Mouse (Mus musculus): ENCODE data around the gene Slit3.

Slit3 gene

DNA sequence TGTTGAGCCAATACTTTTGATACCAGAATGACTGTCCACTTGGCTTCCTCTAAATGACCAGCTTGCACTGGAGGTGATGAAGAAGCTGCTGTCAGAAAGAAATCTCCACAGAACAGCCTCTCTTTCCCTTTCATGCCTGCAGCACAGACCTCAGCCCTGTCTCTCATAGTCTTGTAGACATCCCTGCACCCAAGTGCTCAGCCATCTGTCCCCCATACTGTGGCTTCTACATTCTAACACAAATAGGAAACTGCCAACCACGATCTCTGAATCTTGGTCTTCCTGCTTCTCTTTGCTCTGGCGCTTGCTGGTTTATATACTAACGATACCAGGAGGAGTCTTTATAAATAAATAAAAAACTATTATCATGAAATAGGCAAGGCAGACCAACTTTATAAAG, 184.9 kb downstream of the Slit3 start:
- no peak for TF ChIP-seq CTCF (conservative IDR thresholded peaks at IDR 0.05; ENCODE audit: low read length)
- TF ChIP-seq NANOG (IDR thresholded peaks at IDR 0.05; ENCODE audit: borderline replicate concordance, low read length): no peak
- no peak for TF ChIP-seq POU5F1 (IDR thresholded peaks at IDR 0.05; ENCODE audit: borderline replicate concordance, low read length)
- Histone ChIP-seq H3K4me1 (replicated peaks; ENCODE audit: low read depth, low read length) (peaks cover 14% of the 10 kb centered on the region; the same call in 1 of the 2 replicates), H3K4me3 (replicated peaks; ENCODE audit: low read length) (no peak overlapping the region), H3K9me3 (ENCODE audit: low read length) (no peaks in the 10 kb centered on the region; the same call in 1 of the 2 replicates), H3K36me3 (ENCODE audit: insufficient read depth, low read length) (no peaks in the 10 kb centered on the region), H3K27me3 (ENCODE audit: insufficient read depth, low read length) (0 out of 2 replicates have a peak, but pooled peaks cover 10% of the 10 kb centered on the region)

- peaks cover 12% of the 10 kb centered on the region; the same call in 1 of the 2 replicates for H3K4me1 ChIP-seq (replicated peaks; ENCODE audit: low read depth, low read length)
- no peaks in the 10 kb centered on the region; the same call in 1 of the 2 replicates for H3K9me3 ChIP-seq (ENCODE audit: low read length)
- H3K4me3 ChIP-seq (replicated peaks; ENCODE audit: low read length): no peak overlapping the region
- no peak for TF ChIP-seq NANOG (IDR thresholded peaks at IDR 0.05; ENCODE audit: borderline replicate concordance, low read length)
- no peak for TF ChIP-seq POU5F1 (IDR thresholded peaks at IDR 0.05; ENCODE audit: borderline replicate concordance, low read length)
- H3K27me3 ChIP-seq (ENCODE audit: insufficient read depth, low read length): peaks cover 10% of the 10 kb centered on the region; the same call in 1 of the 2 replicates
- H3K36me3 ChIP-seq (ENCODE audit: insufficient read depth, low read length): no peaks in the 10 kb centered on the region
Measured at GRCm38 (mm10) chr11:35306922-35307321, 185.9 kb downstream of the Slit3 start.

GRCm38 (mm10) chr11:35307992-35308391, 187.0 kb downstream of the Slit3 start:
- no peaks in the 10 kb centered on the region; the same call in 1 of the 2 replicates for H3K9me3 ChIP-seq (ENCODE audit: low read length)
- TF ChIP-seq NANOG (IDR thresholded peaks at IDR 0.05; ENCODE audit: borderline replicate concordance, low read length): no peak
- no peak for TF ChIP-seq CTCF (conservative IDR thresholded peaks at IDR 0.05; ENCODE audit: low read length)
- TF ChIP-seq POU5F1 (IDR thresholded peaks at IDR 0.05; ENCODE audit: borderline replicate concordance, low read length): no peak
- H3K27me3 ChIP-seq (ENCODE audit: insufficient read depth, low read length): peaks cover 13% of the 10 kb centered on the region; the same call in 1 of the 2 replicates

GRCm38 (mm10) chr11:35315449-35316028, 194.5 kb downstream of the Slit3 start:
- H3K4me1 ChIP-seq (replicated peaks; ENCODE audit: low read depth, low read length): no peaks in the 10 kb centered on the region; the same call in 1 of the 2 replicates
- H3K27me3 ChIP-seq (ENCODE audit: insufficient read depth, low read length): peaks cover 19% of the 10 kb centered on the region
- TF ChIP-seq NANOG (IDR thresholded peaks at IDR 0.05; ENCODE audit: borderline replicate concordance, low read length): no peak
- TF ChIP-seq CTCF (conservative IDR thresholded peaks at IDR 0.05; ENCODE audit: low read length): no peak
- TF ChIP-seq POU5F1 (IDR thresholded peaks at IDR 0.05; ENCODE audit: borderline replicate concordance, low read length): no peak
- no peaks in the 10 kb centered on the region for H3K36me3 ChIP-seq (ENCODE audit: insufficient read depth, low read length)
- no peak overlapping the region for H3K4me3 ChIP-seq (replicated peaks; ENCODE audit: low read length)
- 0 out of 2 replicates have a peak, but pooled peaks cover 3% of the 10 kb centered on the region for H3K9me3 ChIP-seq (ENCODE audit: low read length)

More at GRCm38 (mm10) chr11:35307992-35308391, 187.0 kb downstream of the Slit3 start:
- peaks cover 1% of the 10 kb centered on the region; the same call in 1 of the 2 replicates for H3K4me1 ChIP-seq (replicated peaks; ENCODE audit: low read depth, low read length)
- H3K4me3 ChIP-seq (replicated peaks; ENCODE audit: low read length): no peak overlapping the region
- no peaks in the 10 kb centered on the region for H3K36me3 ChIP-seq (ENCODE audit: insufficient read depth, low read length)

- 0 out of 2 replicates have a peak, but pooled peaks cover 3% of the 10 kb centered on the region for H3K9me3 ChIP-seq (ENCODE audit: low read length)
- H3K27me3 ChIP-seq (ENCODE audit: insufficient read depth, low read length): peaks cover 30% of the 10 kb centered on the region
- TF ChIP-seq POU5F1 (IDR thresholded peaks at IDR 0.05; ENCODE audit: borderline replicate concordance, low read length) (no peak), CTCF (conservative IDR thresholded peaks at IDR 0.05; ENCODE audit: low read length) (no peak), NANOG (IDR thresholded peaks at IDR 0.05; ENCODE audit: borderline replicate concordance, low read length) (no peak)
- H3K36me3 ChIP-seq (ENCODE audit: insufficient read depth, low read length): no peaks in the 10 kb centered on the region
- no peaks in the 10 kb centered on the region; the same call in 1 of the 2 replicates for H3K4me1 ChIP-seq (replicated peaks; ENCODE audit: low read depth, low read length)
- H3K4me3 ChIP-seq (replicated peaks; ENCODE audit: low read length): no peak overlapping the region
Measured at GRCm38 (mm10) chr11:35317221-35317620, 196.2 kb downstream of the Slit3 start.

DNA sequence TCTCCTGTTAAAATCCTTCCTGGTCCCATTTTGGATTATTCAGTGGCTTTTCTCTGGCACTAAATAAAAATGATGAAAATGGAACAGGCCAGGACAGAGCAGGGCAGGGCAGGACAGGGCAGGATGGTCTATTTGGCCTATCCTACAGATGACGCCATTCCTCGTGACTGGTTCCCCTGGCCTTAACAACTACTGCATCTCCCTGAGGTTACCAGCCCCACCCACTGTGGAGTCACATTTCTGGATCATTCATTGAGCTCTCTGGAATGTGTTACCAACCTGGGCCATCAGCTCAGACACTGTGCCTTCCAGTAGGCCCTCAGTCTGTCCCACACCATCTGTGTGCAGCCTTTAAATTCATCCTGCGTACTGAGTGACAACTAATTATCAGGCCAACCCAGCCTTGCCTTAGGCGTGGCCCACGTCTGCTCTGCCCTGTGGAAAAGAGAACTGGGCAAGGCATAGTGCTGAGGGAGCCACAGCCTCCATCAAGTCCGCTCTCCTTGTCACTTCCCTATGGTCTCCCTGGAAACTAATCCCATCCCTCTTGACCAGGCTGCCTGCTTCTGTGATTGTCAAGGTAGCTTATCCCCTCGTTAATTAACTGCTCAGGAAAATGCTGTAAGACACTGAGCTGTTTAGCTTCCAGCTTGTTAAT, 196.9 kb downstream of the Slit3 start:
- Histone ChIP-seq H3K4me1 (replicated peaks; ENCODE audit: low read depth, low read length) (no peaks in the 10 kb centered on the region), H3K27me3 (ENCODE audit: insufficient read depth, low read length) (peaks cover 34% of the 10 kb centered on the region), H3K9me3 (ENCODE audit: low read length) (0 out of 2 replicates have a peak, but pooled peaks cover 7% of the 10 kb centered on the region), H3K4me3 (replicated peaks; ENCODE audit: low read length) (no peak overlapping the region), H3K36me3 (ENCODE audit: insufficient read depth, low read length) (no peaks in the 10 kb centered on the region)
- TF ChIP-seq CTCF (conservative IDR thresholded peaks at IDR 0.05; ENCODE audit: low read length) (no peak), POU5F1 (IDR thresholded peaks at IDR 0.05; ENCODE audit: borderline replicate concordance, low read length) (no peak), NANOG (IDR thresholded peaks at IDR 0.05; ENCODE audit: borderline replicate concordance, low read length) (no peak)

DNA sequence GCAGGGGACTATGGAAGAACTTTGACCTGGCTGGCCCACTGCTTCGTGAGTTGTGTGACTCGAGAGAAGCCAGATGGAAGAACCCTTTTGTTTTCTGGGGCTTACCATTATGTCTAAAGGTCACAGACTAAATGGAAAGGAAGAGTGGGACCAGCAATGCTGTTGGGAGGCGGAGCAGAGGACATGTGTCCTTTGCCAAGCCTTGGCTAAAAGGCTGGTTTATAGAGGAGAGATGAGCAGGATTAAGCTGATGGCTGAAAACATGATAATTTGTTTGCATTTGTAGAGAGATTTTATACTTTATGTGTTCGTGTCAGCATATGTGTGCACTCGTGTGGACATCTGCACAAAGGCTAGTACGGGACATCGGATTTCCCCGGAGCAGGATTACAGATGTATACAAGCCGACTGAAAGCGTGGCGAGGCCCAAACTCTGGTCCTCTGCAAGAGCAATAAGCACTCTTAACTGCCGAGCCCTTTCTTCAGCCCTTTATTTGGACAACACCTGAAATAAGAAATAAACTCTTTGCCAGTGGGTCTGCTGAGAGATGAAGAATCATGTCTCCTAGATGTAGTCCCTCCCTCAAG, 197.5 kb downstream of the Slit3 start:
- Histone ChIP-seq H3K9me3 (ENCODE audit: low read length) (0 out of 2 replicates have a peak, but pooled peaks cover 7% of the 10 kb centered on the region), H3K36me3 (ENCODE audit: insufficient read depth, low read length) (no peaks in the 10 kb centered on the region), H3K4me3 (replicated peaks; ENCODE audit: low read length) (no peak overlapping the region), H3K27me3 (ENCODE audit: insufficient read depth, low read length) (peaks cover 40% of the 10 kb centered on the region), H3K4me1 (replicated peaks; ENCODE audit: low read depth, low read length) (no peaks in the 10 kb centered on the region)
- no peak for TF ChIP-seq CTCF (conservative IDR thresholded peaks at IDR 0.05; ENCODE audit: low read length)
- no peak for TF ChIP-seq POU5F1 (IDR thresholded peaks at IDR 0.05; ENCODE audit: borderline replicate concordance, low read length)
- no peak for TF ChIP-seq NANOG (IDR thresholded peaks at IDR 0.05; ENCODE audit: borderline replicate concordance, low read length)

GRCm38 (mm10) chr11:35320518-35320917, 199.5 kb downstream of the Slit3 start:
- TF ChIP-seq POU5F1 (IDR thresholded peaks at IDR 0.05; ENCODE audit: borderline replicate concordance, low read length): no peak
- TF ChIP-seq CTCF (conservative IDR thresholded peaks at IDR 0.05; ENCODE audit: low read length): no peak
- no peak for TF ChIP-seq NANOG (IDR thresholded peaks at IDR 0.05; ENCODE audit: borderline replicate concordance, low read length)
- H3K9me3 ChIP-seq (ENCODE audit: low read length): 0 out of 2 replicates have a peak, but pooled peaks cover 7% of the 10 kb centered on the region
- peaks cover 60% of the 10 kb centered on the region for H3K27me3 ChIP-seq (ENCODE audit: insufficient read depth, low read length)
- H3K4me3 ChIP-seq (replicated peaks; ENCODE audit: low read length): no peak overlapping the region
- H3K36me3 ChIP-seq (ENCODE audit: insufficient read depth, low read length): no peaks in the 10 kb centered on the region
- H3K4me1 ChIP-seq (replicated peaks; ENCODE audit: low read depth, low read length): 0 out of 2 replicates have a peak, but pooled peaks cover 3% of the 10 kb centered on the region

All from E14TG2a.4 (cell line).